Mouse (Mus musculus): Measurements from ENCODE around the gene Slc3a1.

The Slc3a1 gene

DNA sequence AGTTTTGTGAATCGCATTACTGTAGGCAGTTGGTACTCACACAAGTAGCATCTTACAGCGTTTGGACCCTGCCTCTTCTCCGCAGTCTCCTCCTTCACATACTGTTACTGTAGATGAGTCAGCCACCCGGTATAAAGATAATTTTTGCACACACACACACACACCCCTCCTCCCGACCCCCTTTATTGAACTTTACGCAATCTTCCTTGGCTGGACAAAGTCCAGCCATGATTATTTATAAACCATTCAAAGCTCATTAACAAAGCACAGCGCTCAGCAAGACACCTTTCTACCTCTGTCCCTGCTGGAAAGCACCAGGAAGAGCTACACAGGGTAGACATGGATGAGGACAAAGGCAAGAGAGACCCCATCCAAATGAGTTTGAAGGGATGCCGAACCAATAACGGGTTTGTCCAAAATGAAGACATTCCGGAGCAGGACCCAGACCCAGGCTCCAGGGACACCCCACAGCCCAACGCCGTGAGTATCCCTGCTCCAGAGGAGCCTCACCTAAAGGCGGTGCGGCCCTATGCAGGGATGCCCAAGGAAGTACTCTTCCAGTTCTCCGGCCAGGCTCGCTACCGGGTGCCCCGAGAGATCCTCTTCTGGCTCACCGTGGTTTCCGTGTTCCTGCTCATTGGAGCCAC is at the start of gene Slc3a1:
TSS of gene Slc3a1 (plus strand) at position 284 of the 647 bp plus-strand sequence.
- no peak for DNase-seq (ENCODE audit: low spot score in 2 of 2)

DNA sequence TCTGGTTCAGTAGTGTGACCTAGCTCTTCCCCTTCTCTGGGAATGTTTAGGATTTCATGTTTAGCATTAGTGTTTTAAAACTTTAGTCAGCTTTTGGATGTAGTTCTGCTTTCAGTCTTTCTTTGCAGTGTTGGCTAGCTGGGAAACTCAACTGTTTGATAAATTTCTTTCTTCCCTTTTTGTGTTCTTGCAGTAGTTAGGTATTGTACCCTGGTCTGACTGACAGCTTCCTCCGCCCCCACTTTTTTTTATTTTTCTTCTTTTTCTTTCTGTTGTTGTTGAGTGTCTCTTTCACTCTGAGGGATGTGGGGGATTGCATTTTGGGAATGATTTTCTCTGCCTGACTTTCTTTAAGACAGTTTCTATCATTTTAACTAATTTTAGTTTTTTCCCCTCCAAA is 46.5 kb upstream of the Slc3a1 start:
- no peak for DNase-seq (ENCODE audit: low spot score in 2 of 2)

DNA sequence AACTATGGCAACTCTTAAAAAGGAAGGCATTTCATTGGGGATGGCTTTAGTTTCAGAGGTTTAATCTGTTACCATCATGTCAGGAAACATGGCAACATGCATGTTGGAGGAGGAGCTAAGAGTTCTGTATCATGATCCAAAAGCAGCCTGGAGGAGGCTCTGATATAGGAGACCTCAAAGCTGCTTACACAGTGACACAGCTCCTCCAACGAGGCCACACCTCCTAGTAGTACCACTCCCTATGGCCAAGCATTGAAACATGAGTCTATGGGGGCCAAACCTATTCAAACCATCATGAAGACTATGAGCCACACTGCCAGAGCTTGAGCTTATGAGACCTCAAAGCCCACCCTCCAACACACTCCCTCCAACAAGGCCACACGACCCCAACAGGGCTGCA is 45.4 kb upstream of the Slc3a1 start:
- DNase-seq (ENCODE audit: low spot score in 2 of 2): no peak

DNA sequence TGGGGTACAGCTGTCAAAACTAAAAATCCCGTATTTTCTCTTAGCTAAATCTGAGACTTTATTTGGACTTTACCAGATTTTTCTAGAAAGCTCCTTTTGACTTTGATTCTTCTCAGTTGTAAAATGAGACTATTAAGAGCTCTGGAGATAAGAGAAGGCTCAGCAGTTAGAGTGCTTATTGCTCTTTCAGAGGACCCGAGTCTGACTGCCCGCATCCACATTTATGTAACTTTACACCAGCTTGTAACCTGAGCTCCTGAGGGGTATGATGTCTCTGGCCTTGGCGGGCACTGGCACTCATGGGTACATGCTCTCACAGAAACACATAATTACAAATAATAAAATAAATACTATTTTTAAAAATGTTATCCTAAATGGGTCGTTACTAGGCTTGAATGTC is 41.8 kb upstream of the Slc3a1 start:
- DNase-seq (ENCODE audit: low spot score in 2 of 2): no peak

DNA sequence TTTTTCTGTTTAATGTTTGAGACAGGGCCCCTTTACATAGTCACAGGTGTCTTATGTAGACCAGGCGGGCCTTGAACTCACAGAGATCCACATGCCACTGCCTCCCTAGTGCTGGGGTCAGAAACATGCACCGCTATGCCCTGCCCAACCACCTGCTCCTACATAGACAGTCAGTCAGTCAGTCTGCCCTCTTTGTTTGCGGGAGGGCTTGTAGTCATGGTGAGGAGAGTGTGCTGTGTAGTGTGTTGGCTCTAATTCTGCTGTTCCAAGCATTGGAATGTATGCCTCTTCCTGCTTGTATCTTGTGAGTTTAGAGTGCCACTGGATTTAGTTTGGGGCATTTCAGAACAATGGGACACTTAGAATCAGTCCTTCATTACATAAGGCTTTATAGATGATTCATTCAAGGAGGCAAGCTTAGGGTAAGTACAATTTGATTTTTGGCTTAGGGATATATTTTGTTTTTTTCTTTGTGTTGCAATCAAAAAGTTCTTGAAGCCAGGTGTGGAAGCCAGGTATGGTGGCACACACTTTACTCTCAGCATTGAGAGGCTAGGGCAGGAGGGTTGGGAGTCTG is 40.3 kb upstream of the Slc3a1 start:
- no peak for DNase-seq (ENCODE audit: low spot score in 2 of 2)

- DNase-seq (ENCODE audit: low spot score in 2 of 2): no peak
These were observed 39.7 kb upstream of the Slc3a1 start for GRCm38 (mm10) chr17:84988514-84988913.

DNA sequence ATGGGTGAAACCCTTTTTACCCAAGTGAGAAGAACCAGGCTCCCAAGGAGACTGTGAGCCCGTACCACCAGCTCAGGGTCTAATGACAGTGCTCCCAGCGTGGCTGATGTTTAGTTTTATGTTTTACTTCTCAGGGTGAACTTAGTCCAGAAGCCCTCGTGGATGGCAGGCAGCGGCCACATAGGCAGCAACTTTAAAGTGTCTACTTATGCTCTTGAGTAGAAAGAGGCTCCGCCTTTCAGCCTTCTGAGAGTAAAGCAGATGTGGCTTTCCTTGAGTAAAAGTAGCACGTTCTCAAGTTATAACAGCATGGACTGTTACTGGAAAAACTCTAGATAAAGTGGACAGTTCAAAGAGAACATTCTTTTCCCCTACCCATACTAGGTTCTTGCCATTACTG is 32.3 kb upstream of the Slc3a1 start:
- DNase-seq (ENCODE audit: low spot score in 2 of 2): no peak

DNA sequence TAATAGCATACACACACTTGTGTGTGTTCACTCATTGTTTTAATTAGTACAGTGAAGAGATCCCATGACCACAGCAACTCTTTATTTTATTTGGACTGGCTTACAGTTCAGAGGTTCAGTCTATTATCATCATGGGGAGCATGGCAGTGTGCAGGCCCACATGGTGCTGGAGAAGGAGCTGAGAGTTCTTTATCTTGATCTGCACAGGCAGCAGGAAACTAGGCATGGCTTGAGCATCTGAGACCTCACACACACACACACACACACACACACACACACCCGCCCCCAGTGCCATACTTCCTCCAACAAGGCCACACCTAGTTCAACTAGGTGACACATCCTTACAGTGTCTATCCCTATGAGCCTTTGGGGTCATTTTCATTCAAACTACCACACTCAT is 30.5 kb upstream of the Slc3a1 start:
- DNase-seq (ENCODE audit: low spot score in 2 of 2): no peak

DNA sequence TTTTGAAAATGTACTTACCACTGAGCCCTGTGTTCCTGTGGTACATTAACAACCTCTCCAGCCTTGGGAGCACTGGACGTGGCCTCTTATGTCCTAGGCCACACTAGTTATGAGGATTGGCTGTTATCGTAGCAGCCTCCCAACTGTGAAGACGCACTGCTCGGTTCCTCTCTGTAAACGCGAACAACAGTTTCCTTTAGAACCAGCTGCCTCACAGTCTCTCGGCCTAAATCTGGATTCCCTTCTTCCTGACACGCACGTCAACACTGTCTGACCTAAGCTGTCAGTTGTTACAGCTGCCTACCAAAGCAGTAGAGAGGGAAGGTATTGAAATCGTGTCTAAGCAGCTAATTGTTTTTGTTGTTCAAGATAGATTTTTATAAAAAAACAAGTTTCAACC is 28.5 kb upstream of the Slc3a1 start:
- no peak for DNase-seq (ENCODE audit: low spot score in 2 of 2)

GRCm38 (mm10) chr17:85013485-85013884 is 14.7 kb upstream of the Slc3a1 start:
- DNase-seq (ENCODE audit: low spot score in 2 of 2): no peak

DNA sequence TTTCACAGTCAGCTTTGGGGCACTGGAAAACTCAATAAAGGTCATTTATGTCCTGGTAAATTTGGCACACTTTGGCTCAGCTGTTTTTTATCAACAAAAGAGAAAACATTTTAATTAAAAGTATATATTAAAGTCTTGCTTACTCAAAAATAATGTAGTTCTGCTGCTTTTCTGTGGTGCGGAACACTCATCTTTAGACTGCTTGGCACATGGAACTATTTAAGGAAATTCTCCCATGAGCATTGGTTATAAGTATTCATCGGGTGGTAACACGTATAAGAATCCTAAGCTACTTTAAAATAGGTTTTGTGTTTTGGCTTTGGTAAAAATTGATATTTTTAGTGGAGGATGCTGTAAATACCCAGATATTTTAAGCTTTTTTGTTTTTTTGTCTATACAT is 13.5 kb upstream of the Slc3a1 start:
- no peak for DNase-seq (ENCODE audit: low spot score in 2 of 2)

DNA sequence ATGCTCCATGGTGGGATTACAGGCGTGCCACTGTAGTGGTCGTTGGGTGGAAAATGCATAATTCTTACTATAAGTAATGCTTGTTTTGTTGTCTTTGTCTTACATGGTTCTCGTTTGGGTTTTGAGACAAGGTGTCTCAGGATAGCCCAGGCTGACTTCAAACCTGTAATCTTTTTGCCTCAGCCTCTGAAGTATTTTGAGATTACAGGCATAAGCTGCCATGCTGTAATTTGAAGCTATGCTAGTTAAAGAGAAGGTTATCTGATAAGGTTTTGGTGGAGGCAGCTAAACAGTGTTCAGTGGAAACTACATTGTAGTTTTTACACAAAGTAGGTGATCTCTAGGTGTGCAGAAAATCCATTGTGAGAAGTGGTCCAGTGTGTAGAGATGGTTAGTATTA is 9.8 kb upstream of the Slc3a1 start:
- no peak for DNase-seq (ENCODE audit: low spot score in 2 of 2)

DNA sequence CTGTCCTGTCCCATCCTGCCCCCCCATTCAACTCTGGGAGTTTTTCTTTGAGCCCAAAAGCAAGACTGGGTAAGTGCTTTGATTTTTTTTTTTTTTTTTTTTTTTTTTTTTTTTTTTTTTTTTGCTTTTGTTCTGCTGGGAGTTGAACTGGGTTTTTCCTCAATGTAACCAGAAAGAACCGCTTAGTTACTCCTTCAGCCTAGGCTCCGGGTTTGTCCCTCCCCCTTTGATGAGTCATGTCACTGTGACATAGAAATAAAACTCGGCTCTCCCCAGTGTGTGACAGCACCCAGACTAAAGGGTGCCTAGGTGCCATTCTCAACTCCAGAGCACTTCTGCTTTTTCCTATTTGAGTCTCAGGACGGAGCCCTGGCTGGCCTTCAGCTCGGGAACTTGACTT is 9.4 kb upstream of the Slc3a1 start:
- DNase-seq (ENCODE audit: low spot score in 2 of 2): no peak

- DNase-seq (ENCODE audit: low spot score in 2 of 2): no peak
These were observed 7.8 kb upstream of the Slc3a1 start for GRCm38 (mm10) chr17:85020343-85020742.

DNA sequence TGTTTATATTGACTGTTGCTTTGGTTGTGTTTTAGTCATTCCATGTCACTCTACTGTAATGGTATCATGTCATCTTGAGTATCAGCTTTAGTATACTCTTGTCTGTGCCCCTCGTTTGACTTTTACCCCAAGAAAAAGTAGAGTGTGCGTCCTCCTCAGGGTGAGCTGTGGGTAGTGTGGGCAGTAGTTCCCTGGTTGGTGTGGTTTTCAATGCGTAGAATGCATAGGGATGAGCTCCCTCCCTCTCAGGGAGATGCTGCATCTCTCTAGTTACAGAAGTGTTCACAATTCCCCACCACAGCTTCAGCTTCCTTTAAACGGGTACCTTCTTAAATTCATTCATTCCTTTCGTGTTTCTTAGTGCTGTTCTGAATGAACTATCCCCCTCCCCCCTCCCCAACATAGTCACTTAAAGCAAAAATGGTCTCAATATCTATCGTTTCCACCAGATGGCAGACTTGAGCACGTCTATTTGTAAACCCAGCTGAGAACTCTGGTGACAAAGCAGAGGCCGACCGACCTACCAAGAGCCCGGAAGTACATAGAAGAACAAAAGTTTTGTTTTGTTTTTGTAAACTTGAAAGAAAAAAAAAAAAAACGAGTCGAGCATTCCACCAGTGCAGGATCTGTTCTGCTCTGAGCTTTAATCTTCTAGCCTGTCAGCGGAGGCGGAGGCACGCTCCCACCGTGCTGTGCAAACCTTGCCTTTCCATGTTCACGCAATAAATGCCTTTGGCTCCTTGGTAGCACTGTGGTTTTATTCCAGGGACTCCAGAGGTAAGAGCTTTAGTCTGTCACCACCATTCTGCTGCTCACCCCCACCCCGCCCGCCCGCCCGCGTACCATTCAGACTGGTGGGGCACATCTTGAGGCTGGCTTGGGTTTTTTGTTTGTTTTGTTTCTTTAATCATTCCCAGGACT is 4.7 kb upstream of the Slc3a1 start:
- DNase-seq (ENCODE audit: low spot score in 2 of 2): no peak

DNA sequence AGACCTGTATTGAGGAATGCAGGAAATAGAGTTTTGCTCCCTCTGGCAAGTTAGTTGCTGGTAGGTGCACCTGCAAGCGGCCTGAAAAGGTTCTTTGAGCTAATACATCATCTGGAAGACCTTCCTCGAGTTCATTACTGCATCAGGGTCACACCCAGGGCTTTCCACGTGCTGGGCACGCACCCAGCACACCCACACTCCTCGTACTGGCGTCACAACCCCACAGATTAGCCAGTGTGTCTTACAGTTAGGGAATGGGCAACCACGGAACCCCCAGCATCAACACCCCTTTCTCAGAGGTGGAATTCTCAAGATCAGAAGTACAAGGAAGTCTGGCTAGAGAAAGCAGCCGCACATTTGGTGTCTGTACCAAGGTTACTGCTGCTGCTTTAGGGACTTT is 3.9 kb upstream of the Slc3a1 start:
- no peak for DNase-seq (ENCODE audit: low spot score in 2 of 2)

DNA sequence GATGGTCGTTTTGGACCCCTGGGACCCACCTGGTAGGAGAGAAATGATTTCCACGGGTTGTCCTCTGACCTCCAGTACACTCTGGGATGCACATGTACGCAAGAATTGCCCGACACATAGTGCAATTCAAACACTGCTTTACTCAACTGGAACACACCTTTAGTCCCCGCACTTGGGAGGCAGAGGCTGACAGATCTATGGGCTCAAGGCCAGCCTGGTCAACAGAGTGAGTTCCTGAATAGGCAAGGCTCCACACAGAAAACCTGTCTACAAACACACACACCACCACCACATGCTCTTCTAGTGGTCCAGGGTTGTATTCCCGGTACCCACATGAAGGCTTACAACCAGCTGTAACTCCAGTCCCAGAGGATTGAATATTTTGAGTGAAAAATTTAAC is 3.0 kb upstream of the Slc3a1 start:
- no peak for DNase-seq (ENCODE audit: low spot score in 2 of 2)

DNA sequence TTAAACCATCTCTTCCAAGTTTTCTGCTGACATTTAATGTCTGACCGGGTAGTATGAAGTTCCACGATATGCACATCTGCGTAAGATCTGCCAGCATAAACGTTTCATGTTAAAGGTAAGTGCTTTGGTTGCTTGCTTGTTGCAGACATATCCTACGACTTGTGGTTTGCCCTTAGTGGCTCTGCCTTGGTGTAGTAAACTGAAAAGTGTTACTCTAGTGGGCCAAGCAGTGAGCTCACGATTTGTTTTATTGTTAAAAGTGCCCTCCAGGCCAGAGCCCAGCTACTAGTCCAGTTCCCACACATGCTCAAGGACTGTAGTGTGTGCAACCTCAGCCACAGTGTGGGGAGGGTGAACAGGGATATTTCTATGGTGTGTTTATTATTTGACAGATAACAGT is 1.7 kb upstream of the Slc3a1 start:
- DNase-seq (ENCODE audit: low spot score in 2 of 2): no peak

DNA sequence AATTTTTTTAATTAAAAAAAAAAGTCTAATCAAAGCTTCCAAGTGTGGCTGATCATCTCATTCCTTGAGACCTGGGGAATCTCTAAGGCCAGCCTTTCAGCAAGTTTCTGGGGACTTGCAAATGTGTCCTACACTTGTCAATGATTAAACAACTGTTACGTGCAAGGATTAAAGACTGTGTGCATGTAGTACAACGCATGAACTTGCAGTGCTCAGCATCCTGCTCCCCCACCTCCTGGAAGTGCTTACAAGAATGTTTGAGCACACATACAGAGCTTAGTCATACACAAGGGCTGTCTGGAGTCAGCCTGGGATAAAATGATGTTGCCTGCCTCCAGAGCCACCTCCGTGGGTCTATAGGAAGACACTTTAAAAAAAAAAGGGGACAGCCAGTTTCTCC is 929 bp upstream of the Slc3a1 start:
- no peak for DNase-seq (ENCODE audit: low spot score in 2 of 2)

GRCm38 (mm10) chr17:85028797-85029196 is 621 bp downstream of the Slc3a1 start:
- DNase-seq (ENCODE audit: low spot score in 2 of 2): no peak

DNA sequence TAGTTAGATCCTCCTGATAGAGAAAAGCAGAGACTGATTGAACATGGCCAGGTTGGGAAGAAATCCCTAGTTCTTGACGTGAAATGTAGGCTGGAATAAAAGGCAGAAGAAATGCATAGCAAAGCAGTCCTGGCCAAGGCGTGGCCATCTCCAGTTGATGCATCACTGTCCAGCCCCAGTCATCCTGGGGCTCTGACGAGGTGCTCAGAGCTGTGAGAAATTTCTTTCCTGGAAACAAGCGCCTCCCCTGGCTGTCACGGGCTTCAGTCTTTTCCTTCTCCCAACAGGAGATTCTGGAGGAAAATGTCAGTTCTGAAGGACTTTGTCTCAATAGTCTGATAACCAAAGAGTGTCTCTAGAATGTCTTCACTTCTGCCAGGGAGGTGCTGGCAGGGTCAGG is 2.5 kb downstream of the Slc3a1 start:
- DNase-seq (ENCODE audit: low spot score in 2 of 2): no peak

DNA sequence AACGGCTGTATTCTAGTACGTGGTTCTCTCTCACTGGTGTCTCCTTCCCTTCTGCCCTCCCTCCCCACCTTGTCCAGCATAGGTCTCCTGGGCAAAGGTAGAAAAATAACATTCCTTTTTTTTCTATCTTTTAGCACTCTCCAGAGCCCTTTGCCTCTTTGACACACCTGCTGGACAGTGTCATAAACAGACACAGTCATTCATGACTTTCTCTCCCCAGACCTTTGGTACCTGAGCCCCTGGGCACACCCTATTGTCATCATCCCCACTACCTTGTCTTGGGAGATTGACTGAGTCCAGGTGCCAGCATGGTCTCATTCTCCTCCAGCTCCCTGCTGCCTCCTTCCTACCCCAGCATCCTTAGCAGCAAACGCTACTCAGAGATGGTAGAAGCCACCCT is 4.9 kb downstream of the Slc3a1 start:
- no peak for DNase-seq (ENCODE audit: low spot score in 2 of 2)

GRCm38 (mm10) chr17:85034068-85034467 is 5.9 kb downstream of the Slc3a1 start:
- DNase-seq (ENCODE audit: low spot score in 2 of 2): no peak
